Mouse (Mus musculus): ENCODE measurements around the gene Insr. TPM values are rescaled to one million over a fixed set of nuclear protein-coding genes. Genes with fewer than 3 reads are reported as not detected.
"Not testable (repeated sequence)": the region's sequence is repeated elsewhere in the genome, so short reads cannot be mapped to it uniquely, and the experiment has no call there.

The Insr gene
- 56.5 and 67.2 TPM in 2 replicates for polyA plus RNA-seq (2014; fragmentation: Nextera tagmentation; extraction: Ambion mirVana)

GRCm38 (mm10) chr8:3278934-3279720, at the start of gene Insr:
Insr (minus strand) TSS chr8:3279617.
- Histone ChIP-seq H3K27me3 (ENCODE audit: control insufficient read depth, insufficient read depth, low read length) (no peaks in the 10 kb centered on the region), H3K4me3 (ENCODE audit: low read depth, low read length) (peak within 1 kb of the TSS; percentile 96)
- ATAC-seq (ENCODE audit: low read depth) = peak; percentile 97

GRCm38 (mm10) chr8:3327538-3328245, 48.3 kb upstream of the Insr start:
- ATAC-seq (ENCODE audit: low read depth) = no peak
- 81% methylated on average over 8 of the region's 8 CpGs for WGBS
- no peaks in the 10 kb centered on the region for H3K4me1 ChIP-seq (ENCODE audit: control insufficient read depth, insufficient read depth, low read length)
- H3K9me3 ChIP-seq (ENCODE audit: control insufficient read depth, low read length) = no peaks in the 10 kb centered on the region
- no peak overlapping the region for H3K9ac ChIP-seq (replicated peaks; ENCODE audit: low read depth, low read length)
- H3K27me3 ChIP-seq (ENCODE audit: control insufficient read depth, insufficient read depth, low read length) = no peaks in the 10 kb centered on the region
- H3K36me3 ChIP-seq (ENCODE audit: control insufficient read depth, insufficient read depth, low read length) = no peaks in the 10 kb centered on the region
- no peak overlapping the region for H3K4me2 ChIP-seq (ENCODE audit: low read depth, low read length)
- H3K4me3 ChIP-seq (ENCODE audit: low read depth, low read length) = no peak overlapping the region
- H3K27ac ChIP-seq (ENCODE audit: low read depth, low read length) = no peak overlapping the region

More at GRCm38 (mm10) chr8:3278934-3279720, at the start of gene Insr:
- H3K4me2 ChIP-seq (ENCODE audit: low read depth, low read length) = peak within 1 kb of the TSS; percentile 80
- WGBS = under 1% methylated on average over 60 of the region's 61 CpGs
- H3K9me3 ChIP-seq (ENCODE audit: control insufficient read depth, low read length) = no peaks in the 10 kb centered on the region
- H3K9ac ChIP-seq (replicated peaks; ENCODE audit: low read depth, low read length) = peak within 1 kb of the TSS; percentile 95
- no peaks in the 10 kb centered on the region for H3K36me3 ChIP-seq (ENCODE audit: control insufficient read depth, insufficient read depth, low read length)
- H3K4me1 ChIP-seq (ENCODE audit: control insufficient read depth, insufficient read depth, low read length) = peaks cover 22% of the 10 kb centered on the region
- peak within 1 kb of the TSS; percentile 76 for H3K27ac ChIP-seq (ENCODE audit: low read depth, low read length)

GRCm38 (mm10) chr8:3327056-3327455, 47.6 kb upstream of the Insr start:
- H3K4me2 ChIP-seq (ENCODE audit: low read depth, low read length) = no peak overlapping the region
- no peaks in the 10 kb centered on the region for H3K4me1 ChIP-seq (ENCODE audit: control insufficient read depth, insufficient read depth, low read length)
- no peaks in the 10 kb centered on the region for H3K9me3 ChIP-seq (ENCODE audit: control insufficient read depth, low read length)
- H3K4me3 ChIP-seq (ENCODE audit: low read depth, low read length) = no peak overlapping the region
- H3K36me3 ChIP-seq (ENCODE audit: control insufficient read depth, insufficient read depth, low read length) = no peaks in the 10 kb centered on the region
- 88% methylated on average over 1 of the region's 1 CpGs for WGBS
- no peak for ATAC-seq (ENCODE audit: low read depth)
- no peak overlapping the region for H3K9ac ChIP-seq (replicated peaks; ENCODE audit: low read depth, low read length)
- no peaks in the 10 kb centered on the region for H3K27me3 ChIP-seq (ENCODE audit: control insufficient read depth, insufficient read depth, low read length)
- no peak overlapping the region for H3K27ac ChIP-seq (ENCODE audit: low read depth, low read length)

GRCm38 (mm10) chr8:3324253-3324652, 44.8 kb upstream of the Insr start:
- no peak overlapping the region for H3K4me2 ChIP-seq (ENCODE audit: low read depth, low read length)
- no peaks in the 10 kb centered on the region for H3K4me1 ChIP-seq (ENCODE audit: control insufficient read depth, insufficient read depth, low read length)
- no peaks in the 10 kb centered on the region for H3K27me3 ChIP-seq (ENCODE audit: control insufficient read depth, insufficient read depth, low read length)
- no peaks in the 10 kb centered on the region for H3K36me3 ChIP-seq (ENCODE audit: control insufficient read depth, insufficient read depth, low read length)
- ATAC-seq (ENCODE audit: low read depth) = no peak
- no peak overlapping the region for H3K9ac ChIP-seq (replicated peaks; ENCODE audit: low read depth, low read length)
- no peak overlapping the region for H3K4me3 ChIP-seq (ENCODE audit: low read depth, low read length)
- H3K9me3 ChIP-seq (ENCODE audit: control insufficient read depth, low read length) = no peaks in the 10 kb centered on the region
- 89% methylated on average over 2 of the region's 2 CpGs for WGBS
- H3K27ac ChIP-seq (ENCODE audit: low read depth, low read length) = no peak overlapping the region

GRCm38 (mm10) chr8:3319267-3319666, 39.9 kb upstream of the Insr start:
- H3K27me3 ChIP-seq (ENCODE audit: control insufficient read depth, insufficient read depth, low read length); H3K9me3 ChIP-seq (ENCODE audit: control insufficient read depth, low read length); H3K9ac ChIP-seq (replicated peaks; ENCODE audit: low read depth, low read length); ATAC-seq (ENCODE audit: low read depth); H3K4me2 ChIP-seq (ENCODE audit: low read depth, low read length); H3K4me3 ChIP-seq (ENCODE audit: low read depth, low read length); H3K4me1 ChIP-seq (ENCODE audit: control insufficient read depth, insufficient read depth, low read length); H3K27ac ChIP-seq (ENCODE audit: low read depth, low read length); H3K36me3 ChIP-seq (ENCODE audit: control insufficient read depth, insufficient read depth, low read length): not testable (repeated sequence)
- WGBS = 94% methylated on average over 8 of the region's 11 CpGs

GRCm38 (mm10) chr8:3316585-3316984, 37.2 kb upstream of the Insr start:
- Histone ChIP-seq H3K4me1 (ENCODE audit: control insufficient read depth, insufficient read depth, low read length) (no peaks in the 10 kb centered on the region), H3K9ac (replicated peaks; ENCODE audit: low read depth, low read length) (no peak overlapping the region), H3K36me3 (ENCODE audit: control insufficient read depth, insufficient read depth, low read length) (no peaks in the 10 kb centered on the region), H3K4me2 (ENCODE audit: low read depth, low read length) (no peak overlapping the region), H3K9me3 (ENCODE audit: control insufficient read depth, low read length) (no peaks in the 10 kb centered on the region), H3K27ac (ENCODE audit: low read depth, low read length) (no peak overlapping the region), H3K27me3 (ENCODE audit: control insufficient read depth, insufficient read depth, low read length) (no peaks in the 10 kb centered on the region), H3K4me3 (ENCODE audit: low read depth, low read length) (no peak overlapping the region)
- no peak for ATAC-seq (ENCODE audit: low read depth)
- WGBS = 92% methylated on average over 5 of the region's 5 CpGs

- Histone ChIP-seq H3K4me3 (ENCODE audit: low read depth, low read length) (no peak overlapping the region), H3K9me3 (ENCODE audit: control insufficient read depth, low read length) (no peaks in the 10 kb centered on the region), H3K36me3 (ENCODE audit: control insufficient read depth, insufficient read depth, low read length) (no peaks in the 10 kb centered on the region), H3K27me3 (ENCODE audit: control insufficient read depth, insufficient read depth, low read length) (no peaks in the 10 kb centered on the region), H3K4me1 (ENCODE audit: control insufficient read depth, insufficient read depth, low read length) (no peaks in the 10 kb centered on the region), H3K4me2 (ENCODE audit: low read depth, low read length) (no peak overlapping the region), H3K9ac (replicated peaks; ENCODE audit: low read depth, low read length) (no peak overlapping the region), H3K27ac (ENCODE audit: low read depth, low read length) (no peak overlapping the region)
- no peak for ATAC-seq (ENCODE audit: low read depth)
- WGBS = 78% methylated on average over 2 of the region's 2 CpGs
These were observed 34.9 kb upstream of the Insr start for GRCm38 (mm10) chr8:3314345-3314744.

- H3K9ac ChIP-seq (replicated peaks; ENCODE audit: low read depth, low read length) = no peak overlapping the region
- H3K36me3 ChIP-seq (ENCODE audit: control insufficient read depth, insufficient read depth, low read length) = no peaks in the 10 kb centered on the region
- no peak overlapping the region for H3K27ac ChIP-seq (ENCODE audit: low read depth, low read length)
- 78% methylated on average over 3 of the region's 3 CpGs for WGBS
- H3K4me1 ChIP-seq (ENCODE audit: control insufficient read depth, insufficient read depth, low read length) = no peaks in the 10 kb centered on the region
- no peaks in the 10 kb centered on the region for H3K9me3 ChIP-seq (ENCODE audit: control insufficient read depth, low read length)
- H3K27me3 ChIP-seq (ENCODE audit: control insufficient read depth, insufficient read depth, low read length) = no peaks in the 10 kb centered on the region
- H3K4me3 ChIP-seq (ENCODE audit: low read depth, low read length) = no peak overlapping the region
- ATAC-seq (ENCODE audit: low read depth) = no peak
- no peak overlapping the region for H3K4me2 ChIP-seq (ENCODE audit: low read depth, low read length)
These were observed 34.4 kb upstream of the Insr start for GRCm38 (mm10) chr8:3313843-3314242.

GRCm38 (mm10) chr8:3313417-3313816, 34.0 kb upstream of the Insr start:
- ATAC-seq (ENCODE audit: low read depth); H3K9me3 ChIP-seq (ENCODE audit: control insufficient read depth, low read length); H3K9ac ChIP-seq (replicated peaks; ENCODE audit: low read depth, low read length); H3K4me3 ChIP-seq (ENCODE audit: low read depth, low read length); H3K36me3 ChIP-seq (ENCODE audit: control insufficient read depth, insufficient read depth, low read length); H3K4me2 ChIP-seq (ENCODE audit: low read depth, low read length); H3K27me3 ChIP-seq (ENCODE audit: control insufficient read depth, insufficient read depth, low read length); H3K27ac ChIP-seq (ENCODE audit: low read depth, low read length); H3K4me1 ChIP-seq (ENCODE audit: control insufficient read depth, insufficient read depth, low read length): not testable (repeated sequence)
- WGBS = 81% methylated on average over 1 of the region's 1 CpGs

Measured in neural tube, embryonic 14.5 days (tissue).